Mouse (Mus musculus) kidney, adult 2 months (tissue): ENCODE measurements around the gene Ccdc167. TPM values are rescaled to one million over a fixed set of nuclear protein-coding genes. Genes with fewer than 3 reads are reported as not detected.

Source experiments
- DNase-seq: peaks from one replicate; pipeline ENCODE4 v3.0.0; 2021
- H3K27ac ChIP-seq: fragments of 200-500 bp; 2 replicates; pipeline ENCODE4 v1.5.1; 2012; ENCODE audit warnings: low read depth, low read length, control low read depth, inconsistent platforms; ENCODE audit not compliant: insufficient read depth
- H3K27me3 ChIP-seq: fragments of 200-500 bp; replicated peaks from 2 replicates; pipeline ENCODE4 v1.6.1; 2012; ENCODE audit warnings: mild to moderate bottlenecking, moderate library complexity, low read length, inconsistent platforms; ENCODE audit not compliant: control insufficient read depth, insufficient read depth
- H3K36me3 ChIP-seq: fragments of 200-500 bp; 2 replicates; pipeline ENCODE4 v1.6.1; 2012; ENCODE audit warnings: mild to moderate bottlenecking, moderate library complexity, low read length, inconsistent platforms; ENCODE audit not compliant: control insufficient read depth, insufficient read depth
- H3K4me1 ChIP-seq: fragments of 200-500 bp; 2 replicates; pipeline ENCODE4 v1.6.1; 2011; ENCODE audit warnings: low read length; ENCODE audit not compliant: control insufficient read depth, insufficient read depth
- H3K4me3 ChIP-seq: fragments of 200-500 bp; 2 replicates; pipeline ENCODE4 v1.5.1; 2011; ENCODE audit warnings: mild to moderate bottlenecking, low read depth, low read length, control low read depth; ENCODE audit not compliant: insufficient read depth
- CTCF ChIP-seq: fragments of 200-500 bp; conservative IDR thresholded peaks from 2 replicates; pipeline ENCODE4 v1.5.1; 2011; ENCODE audit warnings: low read depth, mild to moderate bottlenecking, control low read depth, low read length, moderate library complexity, mixed read lengths; ENCODE audit not compliant: insufficient read depth, insufficient read length
- POLR2A ChIP-seq: fragments of 200-500 bp; IDR thresholded peaks from one replicate; pipeline ENCODE4 v1.6.1; 2011; ENCODE audit warnings: low read depth, low read length, control low read depth
- WGBS: fragments of 180-500 bp; shearing (Covaris S2); methylation state at CpG from one replicate; pipeline ENCODE4 v1.1.7; 2018; 5-methylcytosine and 5-hydroxymethylcytosine counted together
- polyA plus RNA-seq: library from polyadenylated mRNA; depleted of rRNA; stranded (reverse); fragments of >200 nt; gene quantifications from 2 replicates; pipeline ENCODE4 v1.2.3, GENCODE M21; 2012

Ccdc167 gene
- polyA plus RNA-seq, 1 experiment = 5.0 TPM

DNA sequence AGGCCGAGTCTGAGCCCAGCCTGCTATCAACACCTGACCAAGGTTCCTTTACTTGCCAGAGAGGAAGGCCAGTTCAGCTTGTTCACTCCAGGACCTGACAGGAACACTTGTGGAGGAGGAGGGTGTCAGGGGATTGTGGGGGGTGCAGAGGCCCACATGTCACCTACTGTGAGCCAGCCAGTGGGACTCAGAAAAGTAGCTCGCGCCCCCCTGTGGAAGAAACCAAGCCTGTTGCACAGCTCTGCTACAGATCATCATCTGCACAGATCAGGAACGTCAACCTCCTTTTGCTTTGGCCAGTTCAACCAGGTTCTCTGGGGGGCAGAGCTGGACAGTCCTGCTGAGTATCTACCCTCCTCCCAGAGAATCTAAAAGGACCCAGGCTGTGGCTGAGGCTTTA is 37.7 kb upstream of the Ccdc167 start:
- Histone ChIP-seq H3K4me3 (no peak overlapping the region), H3K4me1 (no peaks in the 10 kb centered on the region), H3K27me3 (no peaks in the 10 kb centered on the region), H3K27ac (no peak overlapping the region), H3K36me3 (no peaks in the 10 kb centered on the region)
- TF ChIP-seq POLR2A (no peak), CTCF (no peak)
- DNase-seq = no peak
- WGBS = 80% methylated on average over 4 of the region's 4 CpGs

DNA sequence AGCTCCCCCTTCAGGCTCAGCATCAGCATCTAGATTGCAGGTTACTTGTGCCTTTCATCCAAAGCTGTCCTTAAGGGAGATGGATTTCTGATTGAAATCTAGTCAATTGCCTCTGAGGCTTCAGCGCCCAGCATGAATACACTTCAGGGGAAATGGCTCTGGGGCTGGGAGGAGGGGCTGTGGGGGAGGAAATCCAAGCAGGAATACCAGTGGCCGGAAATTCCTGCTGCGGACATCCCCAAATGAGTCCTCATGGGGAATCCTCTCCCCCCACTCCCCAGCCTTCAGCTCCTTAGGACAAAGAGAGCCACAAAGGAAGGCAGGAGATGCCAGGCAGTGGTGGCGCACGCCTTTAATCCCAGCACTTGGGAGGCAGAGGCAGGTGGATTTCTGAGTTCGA is 30.6 kb upstream of the Ccdc167 start:
- TF ChIP-seq CTCF = no peak
- H3K27me3 ChIP-seq = no peaks in the 10 kb centered on the region
- WGBS = 69% methylated on average over 6 of the region's 6 CpGs
- no peaks in the 10 kb centered on the region for H3K4me1 ChIP-seq
- H3K36me3 ChIP-seq = no peaks in the 10 kb centered on the region
- no peak for DNase-seq
- H3K27ac ChIP-seq = no peak overlapping the region
- no peak overlapping the region for H3K4me3 ChIP-seq

DNA sequence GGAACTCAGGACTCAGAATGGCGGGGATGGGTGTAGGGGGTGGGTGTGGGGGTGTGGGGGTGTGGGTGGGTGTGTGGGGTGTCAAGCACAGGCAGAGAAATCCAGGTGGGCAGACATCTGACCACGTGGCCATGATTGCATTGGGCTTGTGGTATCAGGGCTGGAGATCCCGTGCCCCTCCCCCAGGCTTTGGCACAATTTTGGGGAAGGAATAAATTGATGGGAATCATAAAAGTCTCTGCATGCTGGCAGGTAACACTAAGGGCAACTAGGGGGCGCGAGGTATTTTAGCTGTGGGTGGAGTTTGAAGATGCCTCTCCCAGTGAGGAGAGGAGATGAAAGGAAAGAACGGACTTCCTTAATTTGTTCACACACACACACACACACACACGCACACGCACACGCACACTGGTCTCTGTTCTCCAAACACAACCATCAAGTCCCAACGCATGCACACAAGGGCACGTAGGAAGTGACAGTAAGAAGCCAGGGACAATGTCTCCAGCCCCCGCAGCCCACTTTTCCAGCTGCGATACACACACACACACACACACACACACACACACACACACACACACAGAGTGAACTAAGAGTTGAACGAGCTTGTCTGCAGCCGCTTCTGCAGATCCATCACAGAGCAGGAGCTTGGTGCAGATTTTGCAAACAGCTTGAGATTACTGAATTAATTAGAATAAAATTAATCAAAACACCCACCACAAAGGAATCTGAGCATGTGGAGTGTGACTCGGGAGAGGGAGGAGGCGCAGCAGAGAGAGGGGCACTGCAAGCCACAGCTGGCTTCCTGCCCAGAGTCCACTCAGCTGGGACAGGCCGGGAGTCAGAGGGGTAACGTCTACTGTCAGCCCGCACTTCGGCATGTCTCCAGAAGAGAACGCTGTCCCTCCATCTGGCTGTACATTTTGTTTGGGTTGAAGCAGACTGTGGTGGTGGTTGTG is 21.3 kb upstream of the Ccdc167 start:
- H3K27me3 ChIP-seq = no peaks in the 10 kb centered on the region
- no peak for TF ChIP-seq CTCF
- no peak for TF ChIP-seq POLR2A
- 10% methylated on average over 22 of the region's 22 CpGs for WGBS
- no peak overlapping the region for H3K4me3 ChIP-seq
- no peaks in the 10 kb centered on the region for H3K4me1 ChIP-seq
- no peaks in the 10 kb centered on the region for H3K36me3 ChIP-seq
- no peak overlapping the region for H3K27ac ChIP-seq
- DNase-seq = peak; percentile 43

DNA sequence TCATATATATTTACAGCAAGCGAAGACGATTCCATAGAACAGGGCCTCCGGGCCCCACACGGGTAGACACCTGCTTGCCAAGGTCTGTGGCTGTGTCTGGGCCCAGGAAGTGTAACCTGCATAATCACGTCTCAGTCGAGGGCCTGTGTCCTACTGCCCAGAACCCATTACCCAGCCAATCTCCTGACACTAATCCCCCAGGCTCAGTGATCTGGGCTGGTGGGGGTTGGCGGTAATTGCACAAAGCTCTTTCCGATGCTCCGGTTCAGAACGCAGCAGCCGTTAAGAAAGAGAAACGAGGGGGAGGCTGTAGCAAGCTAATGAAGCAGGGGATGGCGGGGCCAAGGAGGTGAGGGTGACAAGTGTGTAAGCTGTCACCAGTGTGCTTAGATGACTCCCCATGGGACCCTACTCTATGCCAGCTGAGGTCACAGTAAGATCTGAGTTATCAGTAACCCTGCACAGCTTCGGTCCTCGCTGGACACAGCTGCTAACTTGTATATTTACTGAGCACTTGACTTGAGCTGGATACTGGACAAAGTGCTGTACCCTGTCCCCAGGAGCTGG is 19.7 kb upstream of the Ccdc167 start:
- H3K4me1 ChIP-seq = no peaks in the 10 kb centered on the region
- no peak overlapping the region for H3K27ac ChIP-seq
- no peak for DNase-seq
- WGBS = 68% methylated on average over 15 of the region's 15 CpGs
- H3K36me3 ChIP-seq = no peaks in the 10 kb centered on the region
- TF ChIP-seq POLR2A (no peak), CTCF (no peak)
- H3K27me3 ChIP-seq = no peaks in the 10 kb centered on the region
- H3K4me3 ChIP-seq = no peak overlapping the region

DNA sequence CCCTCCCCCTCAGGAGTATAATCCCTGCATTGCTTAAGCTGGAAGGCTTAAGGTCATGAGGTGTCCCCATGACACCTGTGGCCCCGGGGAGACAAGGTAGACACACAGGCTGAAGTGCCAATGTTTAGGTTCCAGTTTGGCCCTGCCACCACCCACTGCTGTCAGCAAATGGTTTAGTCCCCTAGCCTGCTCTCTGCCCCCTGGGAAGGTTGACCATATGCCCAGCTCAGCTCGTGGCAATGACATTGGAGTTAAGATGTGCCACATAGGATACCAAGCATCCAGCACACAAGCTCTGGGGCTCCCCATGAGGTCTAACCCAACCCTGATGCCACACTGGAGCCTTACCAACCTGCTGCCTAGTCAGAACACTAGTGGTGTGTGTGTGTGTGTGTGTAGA is 15.7 kb upstream of the Ccdc167 start:
- Histone ChIP-seq H3K4me1 (no peaks in the 10 kb centered on the region), H3K27ac (no peak overlapping the region), H3K27me3 (no peaks in the 10 kb centered on the region), H3K4me3 (no peak overlapping the region), H3K36me3 (no peaks in the 10 kb centered on the region)
- TF ChIP-seq CTCF (no peak), POLR2A (no peak)
- DNase-seq = no peak
- 86% methylated on average over 2 of the region's 2 CpGs for WGBS

DNA sequence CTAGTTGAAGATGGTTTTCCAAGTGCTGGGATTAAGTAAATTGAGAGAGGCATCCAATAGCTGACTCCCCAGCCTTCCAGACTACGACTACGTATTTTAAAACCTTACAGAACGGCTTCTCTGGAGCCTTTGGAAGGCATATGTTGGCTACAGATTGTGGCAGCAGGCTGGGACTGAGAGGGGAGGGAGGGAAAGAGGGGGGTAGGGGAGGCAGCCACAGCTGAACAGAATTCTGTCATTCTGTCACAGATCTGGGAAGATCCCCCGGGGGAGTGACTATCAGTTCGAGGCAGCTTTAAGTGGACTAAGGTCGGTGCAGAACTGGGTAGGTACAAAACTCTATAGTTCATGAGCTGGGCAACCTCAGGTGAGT is 15.1 kb upstream of the Ccdc167 start:
- WGBS = 73% methylated on average over 6 of the region's 6 CpGs
- no peak for DNase-seq
- no peaks in the 10 kb centered on the region for H3K27me3 ChIP-seq
- no peaks in the 10 kb centered on the region for H3K4me1 ChIP-seq
- no peak for TF ChIP-seq POLR2A
- no peak for TF ChIP-seq CTCF
- H3K27ac ChIP-seq = no peak overlapping the region
- no peak overlapping the region for H3K4me3 ChIP-seq
- no peaks in the 10 kb centered on the region for H3K36me3 ChIP-seq

DNA sequence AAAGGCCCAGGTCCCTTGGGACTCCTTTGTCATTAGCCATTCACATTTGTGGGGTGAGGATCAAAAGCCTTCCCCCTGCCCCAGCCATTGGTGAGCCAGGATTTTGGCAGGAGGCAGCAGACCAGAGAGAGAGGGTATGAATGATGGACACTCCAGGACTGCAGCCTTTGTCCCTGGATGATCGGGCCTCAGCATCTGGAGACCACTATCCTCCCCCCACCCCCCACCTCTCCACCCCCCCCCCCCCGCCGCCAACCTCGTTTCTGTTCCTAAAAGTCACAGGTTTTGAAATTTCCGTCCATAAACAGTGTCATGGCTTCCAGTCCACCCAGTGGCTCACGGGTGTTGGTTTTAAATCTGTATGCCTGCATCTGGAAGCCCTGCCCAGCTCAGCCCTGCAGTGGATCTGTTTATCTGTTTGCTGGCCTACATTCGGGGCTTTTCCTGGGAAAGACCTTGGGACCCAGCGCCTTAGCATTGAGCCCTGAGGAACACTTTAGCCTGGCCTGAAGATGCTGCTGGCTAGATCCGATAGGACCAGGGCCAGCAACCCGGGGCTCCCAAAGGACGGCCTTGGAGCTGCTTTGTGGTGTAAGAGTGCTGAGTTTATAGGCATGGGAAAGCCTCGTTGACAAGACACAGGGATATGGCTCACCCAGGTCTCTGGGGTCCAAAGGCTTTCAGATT is 14.6 kb upstream of the Ccdc167 start:
- no peaks in the 10 kb centered on the region for H3K36me3 ChIP-seq
- H3K27me3 ChIP-seq = no peaks in the 10 kb centered on the region
- no peak overlapping the region for H3K4me3 ChIP-seq
- no peaks in the 10 kb centered on the region for H3K4me1 ChIP-seq
- no peak for TF ChIP-seq POLR2A
- no peak for TF ChIP-seq CTCF
- no peak overlapping the region for H3K27ac ChIP-seq
- 77% methylated on average over 12 of the region's 12 CpGs for WGBS
- no peak for DNase-seq
